Mouse (Mus musculus): ENCODE measurements at regions not wholly inside any gene's neighbourhood (a gene's known extent, or its start where the extent isn't known, plus 50 kb on each side); places are given as distances from the start of the nearest gene placed in this dataset. TPM values are rescaled to one million over a fixed set of nuclear protein-coding genes. Genes with fewer than 3 reads are reported as not detected.

GRCm38 (mm10) chr3:6182533-6182932 is 431.9 kb downstream of the Gm8797 start:
- H3K36me3 ChIP-seq = no peaks in the 10 kb centered on the region
- no peaks in the 10 kb centered on the region for H3K4me1 ChIP-seq
- 81% methylated on average over 2 of the region's 2 CpGs for WGBS
- no peak overlapping the region for H3K27ac ChIP-seq
- no peaks in the 10 kb centered on the region for H3K9me3 ChIP-seq (replicated peaks)
- H3K27me3 ChIP-seq = no peaks in the 10 kb centered on the region
- H3K4me3 ChIP-seq = no peak overlapping the region
- H3K9ac ChIP-seq = no peak overlapping the region
- H3K4me2 ChIP-seq (replicated peaks) = no peak overlapping the region
- ATAC-seq (ENCODE audit: low FRiP score) = no peak

- Histone ChIP-seq H3K27ac (no peak overlapping the region), H3K4me1 (no peaks in the 10 kb centered on the region), H3K4me2 (replicated peaks) (no peak overlapping the region), H3K36me3 (no peaks in the 10 kb centered on the region), H3K4me3 (no peak overlapping the region), H3K9me3 (replicated peaks) (no peaks in the 10 kb centered on the region), H3K27me3 (no peaks in the 10 kb centered on the region), H3K9ac (no peak overlapping the region)
- no peak for ATAC-seq (ENCODE audit: low FRiP score)
- 65% methylated on average over 1 of the region's 1 CpGs for WGBS
These were observed 432.8 kb downstream of the Gm8797 start for GRCm38 (mm10) chr3:6183400-6183799.

DNA sequence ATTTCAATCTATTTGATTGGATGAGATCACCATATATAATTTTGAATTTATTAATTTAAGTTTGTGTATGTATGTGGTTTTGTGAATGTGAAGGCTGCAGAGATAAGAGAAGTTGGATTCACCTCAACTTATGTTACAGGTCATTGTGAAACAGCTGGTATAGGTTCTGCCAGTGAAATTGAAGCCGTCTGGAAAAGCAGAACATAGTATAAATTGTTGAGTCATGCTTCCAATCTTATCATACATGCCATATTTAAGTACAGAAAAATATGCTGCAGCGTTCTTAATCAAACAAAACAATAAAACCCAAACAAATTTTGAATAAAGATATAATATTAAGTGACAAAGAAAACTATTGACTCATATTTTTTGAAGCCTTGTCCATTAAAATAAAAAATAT is 415.6 kb downstream of the 1700008P02Rik start:
- no peaks in the 10 kb centered on the region for H3K9me3 ChIP-seq (replicated peaks)
- H3K9ac ChIP-seq = no peak overlapping the region
- WGBS = 77% methylated on average over 2 of the region's 2 CpGs
- no peaks in the 10 kb centered on the region for H3K36me3 ChIP-seq
- no peak overlapping the region for H3K27ac ChIP-seq
- no peaks in the 10 kb centered on the region for H3K27me3 ChIP-seq
- ATAC-seq (ENCODE audit: low FRiP score) = no peak
- H3K4me2 ChIP-seq (replicated peaks) = no peak overlapping the region
- H3K4me1 ChIP-seq = no peaks in the 10 kb centered on the region
- H3K4me3 ChIP-seq = no peak overlapping the region

DNA sequence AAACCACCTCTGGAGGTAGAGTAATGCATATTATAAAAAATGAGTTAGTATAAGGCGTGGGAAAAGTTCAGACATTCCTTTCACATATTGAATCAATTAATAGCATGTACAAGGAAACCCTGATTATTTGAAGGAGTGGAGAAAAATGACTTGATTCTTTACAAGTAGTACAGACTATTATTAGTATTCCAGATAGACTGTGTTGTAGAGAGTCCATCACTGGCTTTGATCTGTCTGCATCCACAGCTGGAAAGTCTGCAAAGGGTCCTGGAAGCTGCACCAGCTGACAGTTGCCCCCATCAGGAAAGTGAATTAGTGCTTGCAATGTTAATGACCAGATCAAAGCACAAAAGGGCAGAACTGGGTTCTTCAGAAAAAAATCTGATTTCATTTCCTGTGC is 391.6 kb downstream of the 1700008P02Rik start:
- Histone ChIP-seq H3K4me2 (replicated peaks) (no peak overlapping the region), H3K4me3 (no peak overlapping the region), H3K27me3 (no peaks in the 10 kb centered on the region), H3K9me3 (replicated peaks) (no peaks in the 10 kb centered on the region), H3K27ac (no peak overlapping the region), H3K9ac (no peak overlapping the region), H3K4me1 (no peaks in the 10 kb centered on the region), H3K36me3 (no peaks in the 10 kb centered on the region)
- WGBS = 53% methylated on average over 1 of the region's 1 CpGs
- no peak for ATAC-seq (ENCODE audit: low FRiP score)

Small RNA genes lying in the stretch of these regions (microRNA-seq; reads per million reads assigned to microRNA genes)
- gene Gm25144 (not detected), gene Gm25352 (not detected)

All from hindbrain, embryonic 12.5 days (tissue).